Mouse (Mus musculus) intestine, postnatal 0 days (tissue): Measurements from ENCODE around the gene Acss2. TPM values are rescaled to one million over a fixed set of nuclear protein-coding genes. Genes with fewer than 3 reads are reported as not detected.

Experiments
- ATAC-seq: fragments of 200-750 bp; cut with Nextera tagmentation; 2 replicates; pipeline ENCODE4 v1.8.0; 2017; ENCODE audit warnings: mild to moderate bottlenecking, moderate TSS enrichment, moderate library complexity
- H3K27ac ChIP-seq: fragments of 300-500 bp; sonication (generic); 2 replicates; pipeline ENCODE4 v1.5.1; 2014; ENCODE audit warnings: mild to moderate bottlenecking, low read depth, low read length, moderate library complexity
- H3K27me3 ChIP-seq: fragments of 300-500 bp; sonication (generic); replicated peaks from 2 replicates; pipeline ENCODE4 v1.6.1; 2014; ENCODE audit warnings: low read length, mixed read lengths; ENCODE audit not compliant: control insufficient read depth, insufficient read depth
- H3K36me3 ChIP-seq: fragments of 300-500 bp; sonication (generic); 2 replicates; pipeline ENCODE4 v1.6.1; 2014; ENCODE audit warnings: mild to moderate bottlenecking, moderate library complexity; ENCODE audit not compliant: control insufficient read depth, insufficient read depth
- H3K4me1 ChIP-seq: fragments of 300-500 bp; sonication (generic); replicated peaks from 2 replicates; pipeline ENCODE4 v1.6.1; 2014; ENCODE audit warnings: antibody characterized with exemption, low read length, mixed read lengths; ENCODE audit not compliant: control insufficient read depth, insufficient read depth
- H3K4me2 ChIP-seq: fragments of 300-500 bp; sonication (generic); replicated peaks from 2 replicates; pipeline ENCODE4 v1.6.1; 2014; ENCODE audit warnings: low read depth, mild to moderate bottlenecking, moderate library complexity
- H3K4me3 ChIP-seq: fragments of 300-500 bp; sonication (generic); 2 replicates; pipeline ENCODE4 v1.5.1; 2014; ENCODE audit warnings: low read depth, low read length
- H3K9ac ChIP-seq: fragments of 300-500 bp; sonication (generic); 2 replicates; pipeline ENCODE4 v1.6.1; 2014; ENCODE audit warnings: mild to moderate bottlenecking, low read depth, low read length
- H3K9me3 ChIP-seq: fragments of 300-500 bp; sonication (generic); 2 replicates; pipeline ENCODE4 v1.6.1; 2016; ENCODE audit warnings: mixed run types; ENCODE audit not compliant: control insufficient read depth
- CTCF ChIP-seq: sonication (generic); IDR thresholded peaks from 2 replicates; pipeline ENCODE4 v1.5.1; 2016; ENCODE audit warnings: low read depth, mild to moderate bottlenecking, control low read depth, antibody characterized with exemption, moderate library complexity
- WGBS: fragments of 180-500 bp; shearing (Covaris S2); extraction: QIAGEN DNeasy Blood & Tissue Kit; methylation state at CpG from one replicate; pipeline ENCODE4 v1.1.7; 2014; 5-methylcytosine and 5-hydroxymethylcytosine counted together
- polyA plus RNA-seq: library from polyadenylated mRNA; unstranded; fragments of >200 nt; fragmentation: Nextera tagmentation; extraction: Ambion mirVana; gene quantifications from 2 replicates; pipeline ENCODE4 v1.2.1, GENCODE M21; 2015

Gene Acss2
- polyA plus RNA-seq, 1 experiment from 2014 or later = 8.4 TPM

DNA sequence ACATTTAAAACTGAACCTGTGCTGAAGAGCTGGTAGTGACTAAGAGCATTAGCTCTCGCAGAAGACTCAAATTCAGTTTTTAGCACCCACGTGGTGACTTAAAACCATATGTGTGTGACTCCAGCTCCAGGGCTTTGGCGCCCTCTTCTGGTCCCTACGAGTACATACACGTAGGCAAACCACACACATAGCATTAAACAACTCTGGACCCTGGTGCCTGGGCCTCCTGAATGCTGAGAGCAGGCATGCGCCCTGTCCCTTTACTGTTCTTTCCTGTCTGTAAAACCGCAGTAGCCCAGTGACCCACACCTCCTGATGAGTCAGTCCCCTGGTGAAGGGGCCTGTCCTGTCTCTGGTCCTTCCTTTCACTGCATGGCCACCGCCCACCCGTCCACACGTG is 107.0 kb downstream of the Acss2 start:
- no peak overlapping the region for H3K4me2 ChIP-seq
- H3K27me3 ChIP-seq = no peaks in the 10 kb centered on the region
- TF ChIP-seq CTCF = peak; percentile 88
- H3K4me1 ChIP-seq = peaks cover 5% of the 10 kb centered on the region; the same call in 1 of the 2 replicates
- no peak overlapping the region for H3K4me3 ChIP-seq
- 0 out of 2 replicates have a peak, but pooled peaks have one; percentile 7 for ATAC-seq
- no peaks in the 10 kb centered on the region for H3K9me3 ChIP-seq
- H3K27ac ChIP-seq = no peak overlapping the region
- no peak overlapping the region for H3K9ac ChIP-seq
- 35% methylated on average over 10 of the region's 10 CpGs for WGBS
- H3K36me3 ChIP-seq = no peaks in the 10 kb centered on the region; the same call in 1 of the 2 replicates

DNA sequence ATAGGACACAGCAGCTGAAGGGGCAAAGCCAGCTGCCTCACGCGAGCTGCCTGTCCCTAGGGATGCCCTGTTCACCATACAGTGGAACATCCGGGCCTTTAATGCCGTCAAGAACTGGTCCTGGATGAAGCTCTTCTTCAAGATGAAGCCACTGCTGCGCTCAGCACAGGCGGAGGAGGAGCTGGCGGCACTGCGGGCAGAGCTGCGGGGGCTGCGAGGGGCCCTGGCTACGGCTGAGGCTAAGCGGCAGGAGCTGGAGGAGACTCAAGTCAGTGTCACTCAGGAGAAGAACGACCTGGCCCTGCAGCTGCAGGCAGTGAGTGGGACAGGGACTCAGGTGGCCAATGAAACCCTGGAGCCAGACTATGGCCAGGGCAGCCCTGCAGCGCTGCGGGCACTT is 108.5 kb downstream of the Acss2 start:
- H3K9ac ChIP-seq = no peak overlapping the region

DNA sequence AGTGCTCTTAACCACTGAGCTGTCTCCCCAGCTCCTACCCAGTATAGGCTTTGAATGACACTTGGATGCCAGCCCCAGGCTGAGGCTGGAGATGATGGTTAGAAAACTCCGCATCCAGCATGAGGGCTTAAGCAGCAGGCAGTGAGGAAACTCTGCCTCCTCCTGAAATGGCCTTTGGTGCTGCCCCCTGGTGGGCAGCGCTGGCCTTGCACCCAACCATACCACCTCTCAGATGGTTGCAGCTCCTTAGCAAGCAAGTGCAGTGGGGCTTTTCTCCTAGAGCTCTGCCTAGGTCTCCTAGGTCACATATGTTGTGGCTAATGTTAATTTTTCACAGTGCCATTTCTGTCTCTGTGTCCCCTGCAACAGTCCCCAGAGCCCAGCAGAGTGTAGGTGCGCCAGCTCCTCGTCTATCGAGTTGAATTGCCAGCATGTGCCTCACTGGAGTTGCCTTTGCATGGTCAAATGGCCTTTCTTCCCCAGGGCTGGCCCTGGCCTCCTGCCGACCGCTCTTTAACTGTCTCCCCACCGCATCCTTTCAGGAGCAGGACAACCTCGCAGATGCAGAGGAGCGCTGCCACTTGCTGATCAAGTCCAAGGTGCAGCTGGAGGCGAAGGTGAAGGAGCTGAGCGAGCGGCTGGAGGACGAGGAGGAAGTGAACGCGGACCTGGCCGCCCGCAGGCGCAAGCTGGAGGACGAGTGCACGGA is 109.4 kb downstream of the Acss2 start:
- Histone ChIP-seq H3K4me2 (no peak overlapping the region), H3K4me3 (no peak overlapping the region), H3K9me3 (no peaks in the 10 kb centered on the region), H3K27me3 (0 out of 2 replicates have a peak, but pooled peaks cover 7% of the 10 kb centered on the region), H3K4me1 (0 out of 2 replicates have a peak, but pooled peaks cover 5% of the 10 kb centered on the region), H3K36me3 (peaks cover 22% of the 10 kb centered on the region; the same call in 1 of the 2 replicates), H3K9ac (no peak overlapping the region), H3K27ac (no peak overlapping the region)
- peak; percentile 35; the same call in 1 of the 2 replicates for ATAC-seq
- peak; percentile 95 for TF ChIP-seq CTCF
- 51% methylated on average over 21 of the region's 21 CpGs for WGBS

More for the DNA sequence above, 108.5 kb downstream of the Acss2 start:
- ATAC-seq = no peak
- H3K4me1 ChIP-seq = 0 out of 2 replicates have a peak, but pooled peaks cover 5% of the 10 kb centered on the region
- no peak overlapping the region for H3K4me2 ChIP-seq
- WGBS = 59% methylated on average over 15 of the region's 15 CpGs
- peaks cover 13% of the 10 kb centered on the region; the same call in 1 of the 2 replicates for H3K36me3 ChIP-seq
- H3K4me3 ChIP-seq = no peak overlapping the region
- TF ChIP-seq CTCF = no peak
- no peaks in the 10 kb centered on the region for H3K9me3 ChIP-seq
- no peak overlapping the region for H3K27ac ChIP-seq
- H3K27me3 ChIP-seq = 0 out of 2 replicates have a peak, but pooled peaks cover 7% of the 10 kb centered on the region

DNA sequence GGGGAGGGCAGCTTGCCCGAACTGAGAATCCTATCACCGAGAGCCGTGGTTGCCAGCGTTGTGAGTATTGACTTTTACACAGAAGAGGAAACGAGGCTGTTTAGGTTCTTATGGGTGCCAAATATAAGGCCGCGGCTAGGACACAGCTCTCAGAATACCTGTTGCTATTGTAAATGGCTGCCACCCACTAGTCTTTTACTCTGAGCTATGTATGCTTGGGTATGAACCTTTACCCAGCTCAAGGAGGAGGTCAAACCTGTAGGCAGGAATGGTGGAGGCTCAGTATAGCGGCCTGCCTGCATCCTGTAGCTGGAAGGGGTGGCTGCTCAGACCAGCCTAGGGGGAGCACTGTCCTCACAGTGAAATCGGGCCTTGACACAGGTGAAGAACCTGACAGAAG is 110.4 kb downstream of the Acss2 start:
- Histone ChIP-seq H3K9ac (no peak overlapping the region), H3K9me3 (no peaks in the 10 kb centered on the region), H3K4me1 (0 out of 2 replicates have a peak, but pooled peaks cover 5% of the 10 kb centered on the region), H3K27me3 (0 out of 2 replicates have a peak, but pooled peaks cover 7% of the 10 kb centered on the region), H3K36me3 (peaks cover 31% of the 10 kb centered on the region), H3K4me2 (no peak overlapping the region), H3K4me3 (no peak overlapping the region), H3K27ac (no peak overlapping the region)
- no peak; the same call in 1 of the 2 replicates for TF ChIP-seq CTCF
- no peak for ATAC-seq
- WGBS = 93% methylated on average over 9 of the region's 9 CpGs

DNA sequence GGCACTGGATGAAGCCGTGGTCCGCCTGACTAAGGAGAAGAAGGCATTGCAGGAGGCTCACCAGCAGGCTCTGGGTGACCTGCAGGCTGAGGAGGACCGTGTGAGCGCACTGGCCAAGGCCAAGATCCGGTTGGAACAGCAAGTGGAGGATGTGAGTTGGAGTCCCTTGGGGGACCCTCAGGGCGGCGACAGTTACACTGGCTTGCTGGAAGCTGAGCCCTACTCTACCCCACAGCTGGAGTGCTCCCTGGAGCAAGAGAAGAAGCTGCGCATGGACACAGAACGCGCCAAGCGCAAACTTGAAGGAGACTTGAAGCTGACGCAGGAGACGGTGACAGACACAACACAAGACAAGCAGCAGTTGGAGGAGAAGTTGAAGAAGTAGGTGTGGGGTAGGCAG is 110.8 kb downstream of the Acss2 start:
- Histone ChIP-seq H3K9me3 (no peaks in the 10 kb centered on the region), H3K4me3 (no peak overlapping the region), H3K27ac (no peak overlapping the region), H3K4me1 (0 out of 2 replicates have a peak, but pooled peaks cover 5% of the 10 kb centered on the region), H3K9ac (no peak overlapping the region), H3K36me3 (peaks cover 35% of the 10 kb centered on the region), H3K27me3 (0 out of 2 replicates have a peak, but pooled peaks cover 7% of the 10 kb centered on the region), H3K4me2 (no peak overlapping the region)
- 93% methylated on average over 13 of the region's 13 CpGs for WGBS
- ATAC-seq = no peak
- no peak for TF ChIP-seq CTCF

DNA sequence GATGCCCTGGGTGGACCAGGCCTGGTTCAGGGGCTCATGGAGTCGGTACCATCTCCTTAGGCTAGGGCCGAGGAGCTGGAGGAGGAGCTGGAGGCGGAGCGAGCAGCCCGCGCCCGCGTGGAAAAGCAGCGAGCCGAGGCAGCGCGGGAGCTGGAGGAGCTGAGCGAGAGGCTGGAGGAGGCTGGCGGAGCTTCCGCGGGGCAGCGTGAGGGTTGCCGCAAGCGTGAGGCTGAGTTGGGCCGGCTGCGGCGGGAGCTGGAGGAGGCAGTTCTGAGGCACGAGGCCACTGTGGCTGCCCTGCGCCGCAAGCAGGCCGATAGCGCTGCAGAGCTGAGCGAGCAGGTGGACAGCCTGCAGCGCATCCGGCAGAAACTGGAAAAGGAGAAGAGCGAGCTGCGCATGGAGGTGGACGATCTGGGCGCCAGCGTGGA is 111.5 kb downstream of the Acss2 start:
- H3K27ac ChIP-seq = no peak overlapping the region
- peaks cover 42% of the 10 kb centered on the region for H3K36me3 ChIP-seq
- no peaks in the 10 kb centered on the region for H3K9me3 ChIP-seq
- ATAC-seq = no peak
- WGBS = 5% methylated on average over 31 of the region's 35 CpGs
- TF ChIP-seq CTCF = peak; percentile 15; the same call in 1 of the 2 replicates
- no peak overlapping the region for H3K9ac ChIP-seq
- H3K27me3 ChIP-seq = 0 out of 2 replicates have a peak, but pooled peaks cover 7% of the 10 kb centered on the region
- 0 out of 2 replicates have a peak, but pooled peaks cover 5% of the 10 kb centered on the region for H3K4me1 ChIP-seq
- peak overlapping the region; percentile 32 for H3K4me3 ChIP-seq
- H3K4me2 ChIP-seq = peak overlapping the region; percentile 67
